Mouse (Mus musculus) hindbrain, embryonic 15.5 days (tissue): ENCODE measurements around the gene Gm13539. TPM values are rescaled to one million over a fixed set of nuclear protein-coding genes. Genes with fewer than 3 reads are reported as not detected.
"Not testable (repeated sequence)": the region's sequence is repeated elsewhere in the genome, so short reads cannot be mapped to it uniquely, and the experiment has no call there.

Experiments used
- ATAC-seq: fragments of 200-750 bp; cut with Nextera tagmentation; 2 replicates; pipeline ENCODE4 v1.8.0; 2017; ENCODE audit warnings: low read depth, moderate number of reproducible peaks, moderate TSS enrichment; ENCODE audit not compliant: low FRiP score
- H3K27ac ChIP-seq: fragments of 300-500 bp; sonication (generic); replicated peaks from 2 replicates; pipeline ENCODE4 v1.5.1; 2015; ENCODE audit warnings: mild to moderate bottlenecking, inconsistent platforms
- H3K27me3 ChIP-seq: fragments of 300-500 bp; sonication (generic); 2 replicates; pipeline ENCODE4 v1.6.1; 2015; ENCODE audit warnings: control low read depth, inconsistent platforms
- H3K36me3 ChIP-seq: fragments of 300-500 bp; sonication (generic); 2 replicates; pipeline ENCODE4 v1.6.1; 2015; ENCODE audit warnings: control low read depth, inconsistent platforms
- H3K4me1 ChIP-seq: fragments of 300-500 bp; sonication (generic); replicated peaks from 2 replicates; pipeline ENCODE4 v1.6.1; 2015; ENCODE audit warnings: control low read depth, inconsistent platforms
- H3K4me2 ChIP-seq: fragments of 300-500 bp; sonication (generic); 2 replicates; pipeline ENCODE4 v1.6.1; 2015; ENCODE audit warnings: moderate library complexity, mild to moderate bottlenecking, inconsistent platforms
- H3K4me3 ChIP-seq: fragments of 300-500 bp; sonication (generic); 2 replicates; pipeline ENCODE4 v1.5.1; 2015; ENCODE audit warnings: mild to moderate bottlenecking, inconsistent platforms
- H3K9ac ChIP-seq: fragments of 300-500 bp; sonication (generic); 2 replicates; pipeline ENCODE4 v1.6.1; 2015; ENCODE audit warnings: inconsistent platforms
- H3K9me3 ChIP-seq: fragments of 300-500 bp; sonication (generic); 2 replicates; pipeline ENCODE4 v1.6.1; 2016; ENCODE audit warnings: control low read depth, inconsistent platforms
- whole genome bisulfite sequencing: fragments of 180-500 bp; shearing (Covaris S2); methylation state at CpG from one replicate; pipeline ENCODE4 v1.1.7; 2015; 5-methylcytosine and 5-hydroxymethylcytosine counted together
- polyA plus RNA-seq: library from polyadenylated mRNA; unstranded; fragments of >200 nt; fragmentation: Nextera tagmentation; extraction: Ambion mirVana; gene quantifications from 2 replicates; pipeline ENCODE4 v1.2.1, GENCODE M21; 2015

Gm13539 gene
- polyA plus RNA-seq, 1 experiment from 2014 or later, result not detected

DNA sequence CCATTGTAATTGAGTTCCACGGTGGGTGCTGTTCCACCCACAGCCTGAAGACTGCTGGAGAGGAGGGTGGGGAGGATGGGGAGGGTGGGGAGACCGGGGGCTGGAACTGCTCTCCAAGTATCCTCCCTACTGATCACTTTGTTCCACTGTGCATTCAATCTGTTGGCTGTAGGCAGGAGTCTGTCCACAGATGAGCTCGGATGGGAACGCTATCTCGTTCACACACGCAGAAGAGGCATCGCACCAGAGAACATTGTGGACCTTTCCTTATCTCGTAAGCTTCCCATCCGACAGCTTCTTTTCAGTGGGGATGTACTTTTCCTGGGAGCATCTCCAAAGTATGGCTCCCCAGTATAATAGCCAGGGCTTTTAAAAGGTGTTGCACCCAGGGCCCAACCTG is 3.0 kb upstream of the Gm13539 start:
- ATAC-seq, result no peak
- H3K36me3 ChIP-seq, result no peaks in the 10 kb centered on the region
- H3K27me3 ChIP-seq, result no peaks in the 10 kb centered on the region
- H3K9ac ChIP-seq, result no peak overlapping the region
- WGBS, result 90% methylated on average over 9 of the region's 9 CpGs
- no peaks in the 10 kb centered on the region for H3K9me3 ChIP-seq
- H3K27ac ChIP-seq, result no peak overlapping the region
- H3K4me1 ChIP-seq, result no peaks in the 10 kb centered on the region
- H3K4me3 ChIP-seq, result no peak overlapping the region
- H3K4me2 ChIP-seq, result no peak overlapping the region

DNA sequence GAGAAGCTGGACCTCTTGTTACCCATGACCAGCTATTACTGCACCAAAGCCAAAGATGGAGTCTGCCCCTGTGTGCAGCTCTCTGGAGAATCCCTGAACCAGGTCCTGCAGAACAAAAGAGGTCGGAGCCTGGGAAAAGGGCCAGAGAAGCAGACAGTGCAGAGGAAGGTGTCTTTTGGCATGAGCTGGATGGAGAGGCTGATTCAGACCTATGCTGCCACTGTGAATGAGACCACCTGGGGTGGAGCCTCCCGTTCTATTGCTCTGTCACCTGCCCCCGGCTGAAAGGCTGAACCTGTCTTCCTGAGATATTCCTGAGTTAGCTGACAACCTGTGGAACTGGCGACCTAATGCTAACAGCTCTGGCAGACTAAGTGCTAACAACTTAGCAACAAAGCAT is 1.1 kb upstream of the Gm13539 start:
- no peak overlapping the region for H3K4me3 ChIP-seq
- WGBS, result 80% methylated on average over 4 of the region's 4 CpGs
- no peak overlapping the region for H3K4me2 ChIP-seq
- no peak overlapping the region for H3K27ac ChIP-seq
- H3K9me3 ChIP-seq, result no peaks in the 10 kb centered on the region
- no peak for ATAC-seq
- no peaks in the 10 kb centered on the region for H3K27me3 ChIP-seq
- no peaks in the 10 kb centered on the region for H3K4me1 ChIP-seq
- H3K36me3 ChIP-seq, result no peaks in the 10 kb centered on the region
- H3K9ac ChIP-seq, result no peak overlapping the region

DNA sequence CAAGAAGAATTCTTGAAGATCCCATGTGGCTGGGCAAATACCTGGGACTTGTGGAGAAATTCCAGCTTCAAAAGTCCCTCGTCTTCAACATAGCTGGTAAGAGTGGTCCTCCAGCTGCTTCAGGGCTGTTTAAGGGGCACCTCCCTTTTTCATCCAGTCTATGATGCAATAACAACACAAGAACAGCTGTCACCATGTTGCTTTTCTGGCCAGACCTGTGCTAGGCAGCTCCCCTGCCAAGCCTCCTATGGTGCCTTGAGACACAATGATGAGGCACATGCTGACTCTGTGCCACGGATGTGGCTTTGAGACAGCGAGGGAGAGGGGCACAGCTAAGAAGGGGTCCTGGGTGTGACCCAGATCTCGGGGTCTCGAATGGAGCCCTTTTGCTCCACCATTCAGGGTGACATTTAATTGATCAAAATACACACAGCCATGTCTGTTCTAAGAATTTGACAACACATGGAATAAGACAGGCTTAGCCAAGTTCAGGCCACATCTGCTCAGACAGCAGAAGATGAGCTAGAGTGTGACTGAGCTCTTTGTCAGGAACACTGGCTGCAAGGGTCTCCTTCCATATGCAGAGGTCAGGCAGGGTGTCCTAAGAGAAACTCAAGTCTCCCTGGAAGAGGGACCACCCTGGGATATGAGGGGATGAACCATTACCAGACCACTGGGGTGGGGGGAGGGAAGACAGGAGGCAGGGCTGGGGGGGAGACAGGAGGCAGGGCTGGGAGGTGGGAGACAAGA is 3.7 kb downstream of the Gm13539 start:
- no peak for ATAC-seq
- H3K9me3 ChIP-seq, result no peaks in the 10 kb centered on the region
- H3K36me3 ChIP-seq, result no peaks in the 10 kb centered on the region
- no peak overlapping the region for H3K9ac ChIP-seq
- H3K27ac ChIP-seq, result no peak overlapping the region
- no peaks in the 10 kb centered on the region for H3K27me3 ChIP-seq
- WGBS, result 65% methylated on average over 5 of the region's 5 CpGs
- no peak overlapping the region for H3K4me3 ChIP-seq
- H3K4me1 ChIP-seq, result no peaks in the 10 kb centered on the region
- H3K4me2 ChIP-seq, result no peak overlapping the region

DNA sequence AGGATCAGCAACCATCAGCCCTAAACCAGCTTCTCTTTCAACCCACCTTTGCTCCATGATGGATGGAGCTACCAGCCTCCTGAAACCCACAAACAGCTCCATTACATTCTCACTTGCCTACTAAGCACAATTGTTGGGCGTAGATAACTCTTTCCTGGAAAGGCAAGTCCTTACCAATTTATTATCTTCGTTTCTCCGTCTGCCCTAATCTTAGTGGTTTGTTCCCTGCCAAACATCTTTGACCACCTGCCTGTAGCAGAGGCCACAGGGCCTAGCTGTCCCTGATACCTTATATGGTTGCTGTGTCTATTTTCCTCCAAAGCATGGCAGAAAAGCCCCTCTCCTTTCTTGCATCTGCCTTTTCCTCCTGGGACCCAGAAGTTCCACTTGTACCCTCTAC is 7.0 kb downstream of the Gm13539 start:
- Histone ChIP-seq H3K4me2 (no peak overlapping the region), H3K36me3 (no peaks in the 10 kb centered on the region), H3K9me3 (no peaks in the 10 kb centered on the region), H3K9ac (no peak overlapping the region), H3K4me1 (no peaks in the 10 kb centered on the region), H3K4me3 (no peak overlapping the region), H3K27me3 (no peaks in the 10 kb centered on the region), H3K27ac (no peak overlapping the region)
- ATAC-seq, result no peak
- 92% methylated on average over 3 of the region's 3 CpGs for WGBS

DNA sequence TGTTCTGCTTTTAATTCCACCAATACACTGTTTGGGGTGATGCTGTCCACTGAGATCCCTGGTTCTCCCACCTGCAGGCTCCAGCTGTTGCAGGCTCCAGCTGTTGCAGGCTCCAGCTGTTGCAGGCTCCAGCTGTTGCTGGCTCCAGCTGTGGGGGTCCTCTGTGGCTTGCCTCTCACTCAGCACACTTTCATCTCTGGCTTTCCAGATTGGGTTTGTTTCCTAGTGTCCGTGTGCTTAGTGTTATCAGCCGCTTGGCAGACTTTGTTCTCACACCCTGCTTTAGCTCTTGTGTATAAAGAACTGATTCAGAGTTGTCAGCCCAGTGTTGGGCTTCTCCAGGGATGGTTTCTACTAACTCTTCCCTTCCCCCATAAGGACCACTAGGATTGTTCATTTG is 15.6 kb downstream of the Gm13539 start:
- Histone ChIP-seq H3K27ac (no peak overlapping the region), H3K9me3 (no peaks in the 10 kb centered on the region), H3K4me1 (0 out of 2 replicates have a peak, but pooled peaks cover 3% of the 10 kb centered on the region), H3K4me2 (no peak overlapping the region), H3K36me3 (no peaks in the 10 kb centered on the region), H3K4me3 (no peak overlapping the region), H3K9ac (no peak overlapping the region), H3K27me3 (no peaks in the 10 kb centered on the region)
- WGBS, result 58% methylated on average over 2 of the region's 2 CpGs
- no peak for ATAC-seq

DNA sequence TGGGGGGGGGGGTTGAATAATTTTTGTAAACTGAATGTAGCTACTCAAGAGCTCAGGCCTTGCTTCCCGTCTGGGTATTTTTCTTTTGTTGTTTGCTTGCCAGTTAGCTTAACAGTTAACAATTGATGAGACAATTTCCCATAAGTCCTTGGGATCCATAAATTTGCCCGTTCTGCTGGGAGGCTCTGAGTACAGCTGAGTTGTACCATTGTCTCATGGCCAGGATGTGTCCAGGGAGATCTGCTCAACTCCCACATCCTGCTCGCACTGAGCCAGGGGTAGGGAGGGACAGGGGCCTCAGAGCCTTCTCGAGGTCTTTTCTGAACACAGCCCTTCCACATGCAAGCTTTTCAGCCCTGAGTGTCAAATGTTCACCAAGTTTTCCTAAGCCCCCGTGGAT is 16.0 kb downstream of the Gm13539 start:
- H3K27me3 ChIP-seq, result no peaks in the 10 kb centered on the region
- no peak overlapping the region for H3K9ac ChIP-seq
- no peak overlapping the region for H3K4me3 ChIP-seq
- WGBS, result 30% methylated on average over 5 of the region's 5 CpGs
- no peaks in the 10 kb centered on the region for H3K36me3 ChIP-seq
- ATAC-seq, result no peak
- 0 out of 2 replicates have a peak, but pooled peaks cover 3% of the 10 kb centered on the region for H3K4me1 ChIP-seq
- no peaks in the 10 kb centered on the region for H3K9me3 ChIP-seq
- H3K4me2 ChIP-seq, result no peak overlapping the region
- H3K27ac ChIP-seq, result no peak overlapping the region

DNA sequence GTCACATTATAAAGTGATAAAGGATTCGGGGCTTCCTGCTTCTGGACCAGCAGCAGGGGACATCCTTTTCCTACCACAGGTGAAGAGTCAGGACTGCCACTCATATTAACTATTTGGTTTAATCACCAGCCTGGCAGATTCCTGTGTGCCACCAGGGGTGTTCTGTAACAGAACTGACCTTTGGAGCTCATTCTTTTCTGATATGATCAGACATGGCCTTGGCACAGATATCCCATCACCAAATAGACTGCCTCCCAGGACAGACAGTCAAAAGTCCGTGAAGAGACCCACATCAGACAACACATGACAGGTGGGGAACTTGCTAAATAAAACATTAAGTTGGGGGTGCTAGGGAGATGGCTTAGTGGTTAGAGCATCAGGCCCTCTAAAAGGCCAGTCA is 29.7 kb downstream of the Gm13539 start:
- H3K4me3 ChIP-seq, result no peak overlapping the region
- H3K4me2 ChIP-seq, result no peak overlapping the region
- no peak overlapping the region for H3K9ac ChIP-seq
- WGBS, result 78% methylated on average over 2 of the region's 2 CpGs
- no peak for ATAC-seq
- no peaks in the 10 kb centered on the region for H3K9me3 ChIP-seq
- H3K36me3 ChIP-seq, result no peaks in the 10 kb centered on the region
- no peaks in the 10 kb centered on the region for H3K4me1 ChIP-seq
- no peaks in the 10 kb centered on the region for H3K27me3 ChIP-seq
- no peak overlapping the region for H3K27ac ChIP-seq

DNA sequence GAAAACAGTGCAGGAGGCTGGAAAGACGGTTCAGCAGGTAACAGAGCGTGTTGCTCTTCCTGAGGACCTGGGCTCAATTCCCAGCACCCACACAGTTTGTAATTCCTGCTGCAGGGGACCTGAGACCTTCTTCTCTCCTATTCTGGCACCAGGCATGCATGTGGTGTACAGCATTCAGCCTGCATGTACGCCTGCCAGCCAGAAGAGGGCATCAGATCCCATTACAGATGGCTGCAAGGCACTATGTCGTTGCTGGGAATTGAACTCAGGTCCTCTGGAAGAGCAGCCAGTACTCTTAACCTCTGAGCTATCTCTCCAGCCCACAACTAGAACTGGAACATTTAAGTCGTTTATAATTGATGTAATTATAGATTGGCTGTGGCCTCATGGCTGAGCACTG is 31.3 kb downstream of the Gm13539 start:
- H3K27me3 ChIP-seq, result no peaks in the 10 kb centered on the region
- H3K4me1 ChIP-seq, result no peaks in the 10 kb centered on the region
- ATAC-seq, result no peak
- no peak overlapping the region for H3K27ac ChIP-seq
- no peaks in the 10 kb centered on the region for H3K36me3 ChIP-seq
- H3K9me3 ChIP-seq, result no peaks in the 10 kb centered on the region
- no peak overlapping the region for H3K9ac ChIP-seq
- H3K4me3 ChIP-seq, result no peak overlapping the region
- 80% methylated on average over 5 of the region's 5 CpGs for WGBS
- no peak overlapping the region for H3K4me2 ChIP-seq

DNA sequence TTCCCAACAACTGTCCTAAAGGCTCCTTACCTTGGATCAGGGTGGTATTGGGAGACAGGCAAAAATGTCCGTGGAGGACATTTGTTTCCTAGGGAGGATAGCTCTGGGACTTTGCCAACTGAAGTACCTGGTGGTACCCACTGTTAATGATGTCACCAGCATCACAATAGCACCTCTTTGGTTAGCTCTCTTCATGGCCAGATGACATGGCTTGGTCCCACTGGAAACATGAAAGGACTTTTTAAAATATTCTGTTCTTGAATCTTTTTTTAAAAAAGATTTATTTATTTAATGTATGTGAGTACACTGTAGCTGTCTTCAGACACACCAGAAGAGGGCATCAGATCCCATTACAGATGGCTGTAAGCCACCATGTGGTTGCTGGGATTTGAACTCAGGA is 33.7 kb downstream of the Gm13539 start, which contains the start of gene Glt6d1:
Glt6d1 (minus strand) TSS at position 101 of the 400 bp plus-strand sequence.
- ATAC-seq, H3K36me3 ChIP-seq, H3K9me3 ChIP-seq, H3K4me2 ChIP-seq, H3K4me3 ChIP-seq, H3K4me1 ChIP-seq, H3K27ac ChIP-seq, H3K9ac ChIP-seq, H3K27me3 ChIP-seq: not testable (repeated sequence)
- 80% methylated on average over 1 of the region's 1 CpGs for WGBS

DNA sequence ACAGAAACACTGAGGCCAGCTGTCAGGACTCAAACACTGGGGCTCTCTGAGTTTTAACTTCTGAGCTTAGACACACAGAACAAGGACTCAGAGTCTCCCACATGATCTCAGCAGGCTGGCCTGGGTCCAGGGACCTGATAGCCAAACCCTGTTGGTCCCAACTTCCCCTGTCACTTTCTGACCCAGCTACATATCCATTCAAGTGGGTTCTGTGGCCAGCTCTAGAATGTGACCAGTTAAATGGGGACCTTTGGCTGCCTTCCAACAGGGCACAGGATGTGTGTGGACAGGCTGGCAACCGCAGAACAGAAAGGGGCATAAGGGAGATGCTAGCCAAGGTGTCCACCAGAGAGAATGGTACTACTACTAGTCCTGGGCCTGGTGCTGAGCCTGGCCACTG is 40.7 kb downstream of the Gm13539 start, which contains the start of gene Lcn9:
Lcn9 (plus strand) TSS at position 348 of the 400 bp plus-strand sequence.
- Histone ChIP-seq H3K4me2 (no peak within 1 kb of the TSS), H3K27me3 (no peaks in the 10 kb centered on the region), H3K9me3 (no peaks in the 10 kb centered on the region), H3K4me1 (no peaks in the 10 kb centered on the region), H3K4me3 (no peak within 1 kb of the TSS), H3K9ac (no peak within 1 kb of the TSS), H3K27ac (no peak within 1 kb of the TSS), H3K36me3 (no peaks in the 10 kb centered on the region)
- no peak for ATAC-seq
- whole genome bisulfite sequencing, result 79% methylated on average over 1 of the region's 1 CpGs

DNA sequence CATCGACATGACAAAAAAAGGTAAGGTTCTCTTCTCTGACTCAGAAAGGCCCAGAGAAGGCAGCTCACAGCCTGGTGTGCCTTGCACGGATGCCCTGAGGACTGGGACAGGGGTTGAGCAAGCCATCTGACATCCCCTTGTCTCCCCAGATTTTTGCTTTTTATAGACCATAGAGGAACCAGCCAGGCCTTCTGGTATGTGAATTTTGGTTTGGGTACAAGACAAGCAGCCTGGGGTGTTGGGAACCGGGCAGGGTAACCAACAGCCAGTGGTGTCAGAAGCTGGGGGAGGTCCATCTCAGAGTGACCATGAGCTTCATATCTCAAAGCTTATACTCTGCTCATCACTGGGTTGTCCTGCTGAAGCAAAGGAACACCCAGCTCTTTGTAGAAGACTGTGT is 42.7 kb downstream of the Gm13539 start:
- no peaks in the 10 kb centered on the region for H3K9me3 ChIP-seq
- ATAC-seq, result no peak
- WGBS, result 89% methylated on average over 3 of the region's 3 CpGs
- H3K4me1 ChIP-seq, result no peaks in the 10 kb centered on the region
- no peak overlapping the region for H3K27ac ChIP-seq
- no peak overlapping the region for H3K9ac ChIP-seq
- no peak overlapping the region for H3K4me2 ChIP-seq
- no peak overlapping the region for H3K4me3 ChIP-seq
- H3K27me3 ChIP-seq, result no peaks in the 10 kb centered on the region
- H3K36me3 ChIP-seq, result no peaks in the 10 kb centered on the region

DNA sequence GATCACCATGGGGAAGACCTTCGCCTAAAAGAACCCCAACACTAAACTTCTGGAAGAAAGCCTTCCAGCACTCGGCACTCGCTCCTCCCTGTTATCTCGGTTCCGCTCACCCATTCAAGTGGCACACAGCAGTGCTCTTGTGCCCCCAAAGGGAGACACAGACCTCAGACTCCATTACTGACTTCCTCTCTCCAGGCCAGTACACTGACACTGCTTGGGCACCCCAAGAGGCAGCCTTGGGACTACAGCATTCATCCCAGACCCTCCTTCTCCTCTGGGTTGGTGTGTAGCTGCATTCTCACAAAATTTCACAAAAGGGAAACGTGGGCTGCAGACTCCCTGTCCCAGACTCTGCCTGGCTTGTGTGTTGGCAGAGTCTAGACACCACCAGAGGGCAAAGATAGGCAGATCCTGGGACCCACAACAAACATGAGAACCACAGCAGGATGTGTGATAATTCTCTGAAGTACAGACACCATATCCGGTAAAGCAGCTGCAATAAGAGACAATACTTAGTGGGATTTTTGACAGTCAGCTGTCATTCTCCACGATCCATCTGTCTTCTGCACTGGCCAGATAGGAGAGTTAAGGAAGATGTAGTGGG is 46.4 kb downstream of the Gm13539 start:
- no peaks in the 10 kb centered on the region for H3K27me3 ChIP-seq
- no peaks in the 10 kb centered on the region for H3K4me1 ChIP-seq
- H3K9ac ChIP-seq, result no peak overlapping the region
- no peaks in the 10 kb centered on the region for H3K36me3 ChIP-seq
- H3K9me3 ChIP-seq, result no peaks in the 10 kb centered on the region
- WGBS, result 84% methylated on average over 8 of the region's 8 CpGs
- H3K4me2 ChIP-seq, result no peak overlapping the region
- H3K4me3 ChIP-seq, result no peak overlapping the region
- no peak overlapping the region for H3K27ac ChIP-seq
- ATAC-seq, result no peak
